Mouse (Mus musculus): ENCODE measurements around the gene Krtap11-1.

DNA sequence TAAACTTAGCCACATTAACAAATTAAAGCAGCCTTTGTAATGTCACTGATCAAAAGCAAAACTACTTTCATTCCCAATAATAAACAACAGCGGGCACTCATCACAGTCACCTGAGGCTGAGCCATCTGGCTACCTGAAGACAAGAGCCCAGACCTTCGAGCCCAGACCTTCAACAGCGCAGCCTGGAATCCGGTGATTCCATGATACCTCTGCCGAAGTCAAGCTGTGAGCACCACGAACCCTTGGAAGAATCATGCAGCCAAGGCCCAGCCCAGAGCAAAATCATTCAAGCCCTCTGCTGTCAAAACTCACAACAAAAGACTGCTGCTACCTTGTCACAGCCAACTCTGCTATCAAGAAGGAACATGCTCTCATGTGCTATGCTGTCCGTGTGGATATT, 47.2 kb upstream of the Krtap11-1 start:
- no peak for TF ChIP-seq POLR2A (IDR thresholded peaks at IDR 0.05; ENCODE audit: borderline replicate concordance, low read depth, low read length)
- no peak for TF ChIP-seq CTCF (IDR thresholded peaks at IDR 0.05; ENCODE audit: low read depth, low read length)

Data from bone marrow macrophage, adult 2 months (primary cell).